Comparison of ENCODE assay signal across 16 mouse cellular contexts in genomic region chr4:115824178-115824577, GRCm38 (mm10). TPM values are rescaled to one million over a fixed set of nuclear protein-coding genes. Genes with fewer than 3 reads are reported as not detected.
A peak's percentile ranks its signal among the peaks of the same experiment; 100 is the strongest.
DNase-seq lines count a peak whose midpoint lies in the region; ATAC-seq lines count a peak whose summit lies in the region.
"Had no signal": no experiment of that assay in that cellular context is flagged by ENCODE, and none has a peak within 500 bp of the region (broad histone marks: within the 10 kb centered on the region; RNA-seq: fewer than 3 reads in every experiment).

No protein-coding gene starts in this region.

- no peak for DNase-seq in heart, postnatal 4 days
- DNase-seq in gastrocnemius, postnatal 14 days: no peak
- DNase-seq: adrenal gland, adult 2 months; kidney, postnatal 10 days; thymus, postnatal 4 days had no signal

- H3K36me3 ChIP-seq in heart, embryonic 12.5 days: peaks cover 4% of the 10 kb centered on the region; the same call in 1 of the 2 replicates
- H3K36me3 ChIP-seq in megakaryocyte, embryonic 14.5 days (replicated peaks; ENCODE audit: low read length): peaks cover 46% of the 10 kb centered on the region
- no peaks in the 10 kb centered on the region for H3K36me3 ChIP-seq in forebrain, embryonic 15.5 days

- ATAC-seq in heart, embryonic 12.5 days (ENCODE audit: insufficient number of reproducible peaks, low FRiP score): no peak
- ATAC-seq in megakaryocyte, adult 5-6 weeks (ENCODE audit: poor library complexity, severe bottlenecking): no peak
- ATAC-seq in erythroid progenitor cell, adult 5-6 weeks (replicated peaks; ENCODE audit: low FRiP score, poor library complexity, severe bottlenecking): peak; percentile 55
- no peak for ATAC-seq in activated CD4-positive, CD25-positive, alpha-beta regulatory T cell, adult 4 months
- ATAC-seq in forebrain, embryonic 15.5 days (replicated peaks): no peak
- ATAC-seq: CD4-positive, CD25-positive, alpha-beta regulatory T cell, adult 4 months; inflammation-experienced regulatory T-cells, adult 6 months had no signal

- H3K9me3 ChIP-seq in heart, embryonic 12.5 days (replicated peaks): no peaks in the 10 kb centered on the region
- H3K9me3 ChIP-seq in megakaryocyte, embryonic 14.5 days: no peaks in the 10 kb centered on the region
- no peaks in the 10 kb centered on the region for H3K9me3 ChIP-seq in forebrain, embryonic 15.5 days
- H3K9me3 ChIP-seq: limb, embryonic 13.5 days; midbrain, embryonic 10.5 days had no signal

- intact Hi-C loops in gastrocnemius, postnatal 14 days (cut with DNase I; ENCODE audit: low total_unique reads): no loop called here

- H3K4me3 ChIP-seq in heart, embryonic 12.5 days: no peak overlapping the region
- peak overlapping the region; percentile 86 for H3K4me3 ChIP-seq in megakaryocyte, embryonic 14.5 days (replicated peaks)
- no peak overlapping the region for H3K4me3 ChIP-seq in forebrain, embryonic 15.5 days
- H3K4me3 ChIP-seq: limb, embryonic 13.5 days; midbrain, embryonic 10.5 days had no signal

- H3K9ac ChIP-seq in heart, embryonic 12.5 days: no peak overlapping the region
- no peak overlapping the region for H3K9ac ChIP-seq in forebrain, embryonic 15.5 days (replicated peaks)
- H3K9ac ChIP-seq: limb, embryonic 13.5 days had no signal

- peaks cover 62% of the 10 kb centered on the region for H3K4me1 ChIP-seq in heart, embryonic 12.5 days (replicated peaks)
- H3K4me1 ChIP-seq in megakaryocyte, embryonic 14.5 days: peaks cover 90% of the 10 kb centered on the region
- H3K4me1 ChIP-seq in forebrain, embryonic 15.5 days: peaks cover 13% of the 10 kb centered on the region

- no peaks in the 10 kb centered on the region for H3K27me3 ChIP-seq in heart, embryonic 12.5 days (replicated peaks)
- H3K27me3 ChIP-seq in megakaryocyte, embryonic 14.5 days (replicated peaks): no peaks in the 10 kb centered on the region
- H3K27me3 ChIP-seq in forebrain, embryonic 15.5 days: no peaks in the 10 kb centered on the region

- H3K4me2 ChIP-seq in heart, embryonic 12.5 days: no peak overlapping the region
- no peak overlapping the region for H3K4me2 ChIP-seq in forebrain, embryonic 15.5 days (replicated peaks)
- H3K4me2 ChIP-seq: limb, embryonic 13.5 days had no signal

- 24% methylated on average over 2 of the region's 2 CpGs for WGBS in heart, embryonic 12.5 days
- WGBS in forebrain, embryonic 15.5 days: 78% methylated on average over 2 of the region's 2 CpGs

- H3K27ac ChIP-seq in heart, embryonic 12.5 days (ENCODE audit: poor library complexity, severe bottlenecking): peak overlapping the region; percentile 44; the same call in 1 of the 2 replicates
- no peak overlapping the region for H3K27ac ChIP-seq in forebrain, embryonic 15.5 days (replicated peaks)
- H3K27ac ChIP-seq: limb, embryonic 13.5 days; midbrain, embryonic 10.5 days had no signal

RNA-seq across cellular contexts. Expression of gene Mob3c, which starts 3.7 kb away (rescaled TPM):
- polyA plus RNA-seq in heart, embryonic 12.5 days (2016; fragmentation: Nextera tagmentation; extraction: Ambion mirVana): 6.7 TPM in 2 replicates
- 1 to 10 TPM; 6.3 to 8.1 TPM for total RNA-seq in heart, postnatal 4 days (2021)
- 19.3 and 30.2 TPM in 2 replicates for polyA plus RNA-seq in megakaryocyte, embryonic 14.5 days (2012; ENCODE audit: insufficient read depth, low replicate concordance)
- 6.2 and 8.3 TPM in 2 replicates for total RNA-seq in megakaryocyte, adult 5-6 weeks (2015)
- 9.6 and 10.2 TPM in 2 replicates for total RNA-seq in megakaryocyte, adult 5-6 weeks (2017)
- 6.7 and 26.3 TPM in 2 replicates for total RNA-seq in erythroid progenitor cell, adult 5-6 weeks (2015; ENCODE audit: low replicate concordance)
- 1.4 and 9.2 TPM in 2 replicates for total RNA-seq in erythroid progenitor cell, adult 5-6 weeks (2017; ENCODE audit: low replicate concordance)
- total RNA-seq in gastrocnemius, postnatal 14 days (2021): 1 to 10 TPM; 2.8 to 3.4 TPM
- polyA plus RNA-seq in activated CD4-positive, CD25-positive, alpha-beta regulatory T cell, adult 4 months (2017; shearing (Covaris generic)): 10 to 100 TPM in 1 of 2 experiments, 1 to 10 TPM in 1; 10.0 to 13.4 TPM
- polyA plus RNA-seq in forebrain, embryonic 15.5 days (2015; fragmentation: Nextera tagmentation; extraction: Ambion mirVana): 5.2 and 5.9 TPM in 2 replicates

RNA-seq across cellular contexts. Expression of gene Mknk1, which starts 14.8 kb away (rescaled TPM):
- 20.1 and 21.6 TPM in 2 replicates for polyA plus RNA-seq in heart, embryonic 12.5 days (2016; fragmentation: Nextera tagmentation; extraction: Ambion mirVana)
- 10 to 100 TPM; 22.1 to 23.6 TPM for total RNA-seq in heart, postnatal 4 days (2021)
- polyA plus RNA-seq in megakaryocyte, embryonic 14.5 days (2012; ENCODE audit: insufficient read depth, low replicate concordance): 293 and 361 TPM in 2 replicates
- 45.8 and 48.6 TPM in 2 replicates for total RNA-seq in megakaryocyte, adult 5-6 weeks (2015)
- 103 and 116 TPM in 2 replicates for total RNA-seq in megakaryocyte, adult 5-6 weeks (2017)
- total RNA-seq in erythroid progenitor cell, adult 5-6 weeks (2015; ENCODE audit: low replicate concordance): 82.9 and 104 TPM in 2 replicates
- total RNA-seq in erythroid progenitor cell, adult 5-6 weeks (2017; ENCODE audit: low replicate concordance): 116 and 146 TPM in 2 replicates
- total RNA-seq in gastrocnemius, postnatal 14 days (2021): 10 to 100 TPM; 23.8 to 25.4 TPM
- polyA plus RNA-seq in activated CD4-positive, CD25-positive, alpha-beta regulatory T cell, adult 4 months (2017; shearing (Covaris generic)): 10 to 100 TPM; 30.7 to 46.8 TPM
- 22.1 and 24.8 TPM in 2 replicates for polyA plus RNA-seq in forebrain, embryonic 15.5 days (2015; fragmentation: Nextera tagmentation; extraction: Ambion mirVana)

RNA-seq across cellular contexts. Expression of gene Atpaf1, which starts 39.6 kb away (rescaled TPM):
- 69.9 and 73.5 TPM in 2 replicates for polyA plus RNA-seq in heart, embryonic 12.5 days (2016; fragmentation: Nextera tagmentation; extraction: Ambion mirVana)
- total RNA-seq in heart, postnatal 4 days (2021): 10 to 100 TPM; 56.1 to 59.3 TPM
- polyA plus RNA-seq in megakaryocyte, embryonic 14.5 days (2012; ENCODE audit: insufficient read depth, low replicate concordance): 16.7 TPM in 1 of 2 replicates, not detected in the other
- total RNA-seq in megakaryocyte, adult 5-6 weeks (2015): 14.4 and 21.8 TPM in 2 replicates
- 5.8 and 7.5 TPM in 2 replicates for total RNA-seq in megakaryocyte, adult 5-6 weeks (2017)
- total RNA-seq in erythroid progenitor cell, adult 5-6 weeks (2015; ENCODE audit: low replicate concordance): 4.2 and 5.8 TPM in 2 replicates
- 8.1 and 14.3 TPM in 2 replicates for total RNA-seq in erythroid progenitor cell, adult 5-6 weeks (2017; ENCODE audit: low replicate concordance)
- 10 to 100 TPM; 31.2 to 42.1 TPM for total RNA-seq in gastrocnemius, postnatal 14 days (2021)
- 10 to 100 TPM; 22.3 to 25.4 TPM for polyA plus RNA-seq in activated CD4-positive, CD25-positive, alpha-beta regulatory T cell, adult 4 months (2017; shearing (Covaris generic))
- polyA plus RNA-seq in forebrain, embryonic 15.5 days (2015; fragmentation: Nextera tagmentation; extraction: Ambion mirVana): 34.6 and 37.5 TPM in 2 replicates

RNA-seq across cellular contexts. Expression of gene Tex38, which starts 43.4 kb away (rescaled TPM):
- 0.22 and 0.24 TPM in 2 replicates for polyA plus RNA-seq in heart, embryonic 12.5 days (2016; fragmentation: Nextera tagmentation; extraction: Ambion mirVana)
- total RNA-seq in heart, postnatal 4 days (2021): 1 to 10 TPM in 1 of 2 experiments, under 1 TPM in 1; 0.60 to 1.2 TPM
- 0.44 TPM in 1 of 2 replicates, not detected in the other for polyA plus RNA-seq in megakaryocyte, embryonic 14.5 days (2012; ENCODE audit: insufficient read depth, low replicate concordance)
- not detected in 2 replicates for total RNA-seq in megakaryocyte, adult 5-6 weeks (2015)
- total RNA-seq in megakaryocyte, adult 5-6 weeks (2017): not detected in 2 replicates
- not detected in 2 replicates for total RNA-seq in erythroid progenitor cell, adult 5-6 weeks (2015; ENCODE audit: low replicate concordance)
- not detected in 2 replicates for total RNA-seq in erythroid progenitor cell, adult 5-6 weeks (2017; ENCODE audit: low replicate concordance)
- total RNA-seq in gastrocnemius, postnatal 14 days (2021): 1 to 10 TPM in 1 of 2 experiments, under 1 TPM in 1; 0.80 to 1.5 TPM
- polyA plus RNA-seq in activated CD4-positive, CD25-positive, alpha-beta regulatory T cell, adult 4 months (2017; shearing (Covaris generic)): under 1 TPM in 1 of 2 experiments, not detected in 1; 0.92 TPM
- 0.59 TPM in 1 of 2 replicates, not detected in the other for polyA plus RNA-seq in forebrain, embryonic 15.5 days (2015; fragmentation: Nextera tagmentation; extraction: Ambion mirVana)
- total RNA-seq: granulocyte monocyte progenitor cell, adult 5-6 weeks had no signal
